Mouse (Mus musculus): ENCODE measurements around the gene Yeats4.
A peak's percentile ranks its signal among the peaks of the same experiment; 100 is the strongest.
"Not testable (repeated sequence)": the region's sequence is repeated elsewhere in the genome, so short reads cannot be mapped to it uniquely, and the experiment has no call there.

Gene Yeats4

GRCm38 (mm10) chr10:117224102-117224990, at the start of gene Yeats4:
TSS of gene Yeats4 (minus strand) at chr10:117224507.
- peak; percentile 82 for DNase-seq (ENCODE audit: low read depth, low spot score)

- DNase-seq (ENCODE audit: low read depth, low spot score): no peak
Observed at GRCm38 (mm10) chr10:117272023-117272422, 47.7 kb upstream of the Yeats4 start.

GRCm38 (mm10) chr10:117259870-117260269, 35.6 kb upstream of the Yeats4 start:
- no peak for DNase-seq (ENCODE audit: low read depth, low spot score)

GRCm38 (mm10) chr10:117238603-117239002, 14.3 kb upstream of the Yeats4 start, which contains the start of gene 9530003J23Rik:
TSS of gene 9530003J23Rik (minus strand) at chr10:117238703.
- no peak for DNase-seq (ENCODE audit: low read depth, low spot score)

- DNase-seq (ENCODE audit: low read depth, low spot score): no peak
Observed at GRCm38 (mm10) chr10:117235866-117236265, 11.6 kb upstream of the Yeats4 start.

GRCm38 (mm10) chr10:117234825-117235224, 10.5 kb upstream of the Yeats4 start:
- DNase-seq (ENCODE audit: low read depth, low spot score): no peak

- no peak for DNase-seq (ENCODE audit: low read depth, low spot score)
Observed at GRCm38 (mm10) chr10:117229826-117230225, 5.5 kb upstream of the Yeats4 start.

- no peak for DNase-seq (ENCODE audit: low read depth, low spot score)
Observed at GRCm38 (mm10) chr10:117226002-117226401, 1.7 kb upstream of the Yeats4 start.

- no peak for DNase-seq (ENCODE audit: low read depth, low spot score)
Observed at GRCm38 (mm10) chr10:117225094-117225493, 787 bp upstream of the Yeats4 start.

- no peak for DNase-seq (ENCODE audit: low read depth, low spot score)
Observed at GRCm38 (mm10) chr10:117223758-117224101, 577 bp downstream of the Yeats4 start.

GRCm38 (mm10) chr10:117222821-117223220, 1.5 kb downstream of the Yeats4 start:
- no peak for DNase-seq (ENCODE audit: low read depth, low spot score)

GRCm38 (mm10) chr10:117218351-117218750, 6.0 kb downstream of the Yeats4 start:
- DNase-seq (ENCODE audit: low read depth, low spot score): no peak

- no peak for DNase-seq (ENCODE audit: low read depth, low spot score)
Observed at GRCm38 (mm10) chr10:117217246-117217840, 7.0 kb downstream of the Yeats4 start.

GRCm38 (mm10) chr10:117216793-117217192, 7.5 kb downstream of the Yeats4 start:
- DNase-seq (ENCODE audit: low read depth, low spot score): no peak

- DNase-seq (ENCODE audit: low read depth, low spot score): no peak
Observed at GRCm38 (mm10) chr10:117216132-117216495, 8.2 kb downstream of the Yeats4 start.

GRCm38 (mm10) chr10:117215409-117216131, 8.7 kb downstream of the Yeats4 start:
- DNase-seq (ENCODE audit: low read depth, low spot score): no peak

- no peak for DNase-seq (ENCODE audit: low read depth, low spot score)
Observed at GRCm38 (mm10) chr10:117211023-117211422, 13.3 kb downstream of the Yeats4 start.

- DNase-seq (ENCODE audit: low read depth, low spot score): no peak
Observed at GRCm38 (mm10) chr10:117209469-117209938, 14.8 kb downstream of the Yeats4 start.

- DNase-seq (ENCODE audit: low read depth, low spot score): not testable (repeated sequence)
Observed at GRCm38 (mm10) chr10:117208787-117209186, 15.5 kb downstream of the Yeats4 start.

- DNase-seq (ENCODE audit: low read depth, low spot score): no peak
Observed at GRCm38 (mm10) chr10:117208221-117208620, 16.1 kb downstream of the Yeats4 start.

- no peak for DNase-seq (ENCODE audit: low read depth, low spot score)
Observed at GRCm38 (mm10) chr10:117206070-117206469, 18.2 kb downstream of the Yeats4 start.

GRCm38 (mm10) chr10:117203558-117203981, 20.7 kb downstream of the Yeats4 start:
- DNase-seq (ENCODE audit: low read depth, low spot score): no peak

Measured in telencephalon, adult 2 months (tissue).